Mouse (Mus musculus) CD4-positive, CD25-positive, alpha-beta regulatory T cell, adult 4 months (primary cell): ENCODE results near the gene Ccdc57. TPM values are rescaled to one million over a fixed set of nuclear protein-coding genes. Genes with fewer than 3 reads are reported as not detected.
A peak's percentile ranks its signal among the peaks of the same experiment; 100 is the strongest.
"Not testable (repeated sequence)": the region's sequence is repeated elsewhere in the genome, so short reads cannot be mapped to it uniquely, and the experiment has no call there.

ENCODE experiments used
- ATAC-seq: one replicate; pipeline ENCODE4 v1.8.0; 2017
- polyA plus RNA-seq, 2 experiments: library from polyadenylated mRNA; unstranded; fragments of 100-300 nt; shearing (Covaris generic); gene quantifications; one replicate each; pipeline ENCODE4 v1.2.1; 2017

Gene Ccdc57
- polyA plus RNA-seq, 2 experiments from 2014 or later = 0.12 to 1.1 TPM

- ATAC-seq = no peak
Observed at GRCm38 (mm10) chr11:120821076-120821922, 111.4 kb downstream of the Ccdc57 start.

GRCm38 (mm10) chr11:120820546-120820945 is 112.1 kb downstream of the Ccdc57 start:
- no peak for ATAC-seq

- ATAC-seq = no peak
Observed at GRCm38 (mm10) chr11:120819556-120819955, 113.1 kb downstream of the Ccdc57 start.

- no peak for ATAC-seq
Observed at GRCm38 (mm10) chr11:120818251-120818650, 114.4 kb downstream of the Ccdc57 start.

GRCm38 (mm10) chr11:120817358-120817757 is 115.3 kb downstream of the Ccdc57 start:
- no peak for ATAC-seq

- no peak for ATAC-seq
Observed at GRCm38 (mm10) chr11:120812068-120812467, 120.6 kb downstream of the Ccdc57 start.

- ATAC-seq = no peak
Observed at GRCm38 (mm10) chr11:120808010-120808409, 124.7 kb downstream of the Ccdc57 start.

- no peak for ATAC-seq
Observed at GRCm38 (mm10) chr11:120805375-120806298, 127.0 kb downstream of the Ccdc57 start.

- no peak for ATAC-seq
Observed at GRCm38 (mm10) chr11:120804769-120805168, 127.9 kb downstream of the Ccdc57 start.

GRCm38 (mm10) chr11:120804274-120804673 is 128.4 kb downstream of the Ccdc57 start:
- ATAC-seq = no peak

- ATAC-seq = peak; percentile 69
Observed at GRCm38 (mm10) chr11:120800061-120800904, 132.4 kb downstream of the Ccdc57 start.

- ATAC-seq = no peak
Observed at GRCm38 (mm10) chr11:120799316-120799890, 133.3 kb downstream of the Ccdc57 start.

- ATAC-seq = no peak
Observed at GRCm38 (mm10) chr11:120798244-120798643, 134.4 kb downstream of the Ccdc57 start.

GRCm38 (mm10) chr11:120796614-120796946 is 136.1 kb downstream of the Ccdc57 start:
- peak; percentile 3 for ATAC-seq

GRCm38 (mm10) chr11:120795756-120796613 is 136.7 kb downstream of the Ccdc57 start, which contains the start of gene Dus1l:
Gene Dus1l (minus strand): TSS chr11:120796403.
- ATAC-seq = peak; percentile 90

GRCm38 (mm10) chr11:120792652-120793051 is 140.0 kb downstream of the Ccdc57 start:
- ATAC-seq = no peak

GRCm38 (mm10) chr11:120789810-120790209 is 142.9 kb downstream of the Ccdc57 start:
- ATAC-seq = no peak

GRCm38 (mm10) chr11:120789355-120789754 is 143.3 kb downstream of the Ccdc57 start:
- no peak for ATAC-seq

GRCm38 (mm10) chr11:120788460-120788859 is 144.2 kb downstream of the Ccdc57 start:
- ATAC-seq = not testable (repeated sequence)

- ATAC-seq = no peak
Observed at GRCm38 (mm10) chr11:120785145-120785544, 147.5 kb downstream of the Ccdc57 start.
